Mouse (Mus musculus) fibroblast of lung, adult 2 months (primary cell): ENCODE data around the gene Csnk2b.

Experiments
- DNase-seq: peaks from one replicate; pipeline ENCODE4 v3.0.0-alpha.2; 2011; ENCODE audit warnings: low read depth

Gene Csnk2b

GRCm38 (mm10) chr17:35085208-35085865, 36.5 kb downstream of the Csnk2b start, which contains the start of gene Ly6g6f:
Gene Ly6g6f, minus strand, starts transcription at chr17:35085610.
- DNase-seq, result no peak

- DNase-seq, result no peak
These were observed 37.8 kb downstream of the Csnk2b start for GRCm38 (mm10) chr17:35083929-35084497.

- no peak for DNase-seq
These were observed 38.8 kb downstream of the Csnk2b start for GRCm38 (mm10) chr17:35082841-35083576.

GRCm38 (mm10) chr17:35080710-35081109, 41.1 kb downstream of the Csnk2b start:
- DNase-seq, result no peak

GRCm38 (mm10) chr17:35080248-35080647, 41.6 kb downstream of the Csnk2b start:
- no peak for DNase-seq

- no peak for DNase-seq
These were observed 42.1 kb downstream of the Csnk2b start for GRCm38 (mm10) chr17:35079778-35080177.

GRCm38 (mm10) chr17:35077786-35078233, 44.0 kb downstream of the Csnk2b start, which contains the start of gene Ly6g6d:
Gene Ly6g6d, minus strand, starts transcription at chr17:35078065.
- no peak for DNase-seq

GRCm38 (mm10) chr17:35077285-35077684, 44.6 kb downstream of the Csnk2b start:
- DNase-seq, result no peak

- DNase-seq, result no peak
These were observed 45.2 kb downstream of the Csnk2b start, which contains the start of gene Ly6g6e for GRCm38 (mm10) chr17:35076507-35077176. Gene Ly6g6e, plus strand, starts transcription at chr17:35076902.

- DNase-seq, result no peak
These were observed 47.8 kb downstream of the Csnk2b start for GRCm38 (mm10) chr17:35074097-35074496.

GRCm38 (mm10) chr17:35071454-35071853, 50.4 kb downstream of the Csnk2b start:
- DNase-seq, result no peak

- DNase-seq, result no peak
These were observed 51.2 kb downstream of the Csnk2b start for GRCm38 (mm10) chr17:35070556-35071229.

GRCm38 (mm10) chr17:35068213-35068914, 53.5 kb downstream of the Csnk2b start:
- no peak for DNase-seq
